Mouse (Mus musculus) ES-E14 (cell line): ENCODE data around the gene Fpr-rs7. TPM values are rescaled to one million over a fixed set of nuclear protein-coding genes. Genes with fewer than 3 reads are reported as not detected.

Experiments used
- DNase-seq: peaks from one replicate; pipeline ENCODE4 v3.0.0-alpha.2; 2013; ENCODE audit warnings: low read depth, low spot score
- H3K27ac ChIP-seq: 2 replicates; pipeline ENCODE4 v1.5.1; 2012; ENCODE audit warnings: low read depth, mild to moderate bottlenecking, low read length, moderate library complexity, mixed read lengths; ENCODE audit not compliant: poor library complexity, insufficient read depth, severe bottlenecking
- H3K36me3 ChIP-seq: 2 replicates; pipeline ENCODE4 v1.6.1; 2012; ENCODE audit warnings: mild to moderate bottlenecking, low read length, moderate library complexity, mixed read lengths; ENCODE audit not compliant: control insufficient read depth, poor library complexity, insufficient read depth, severe bottlenecking
- H3K4me1 ChIP-seq, 2 experiments: fragments of 150-350 bp in 1 of 2; sonication (generic) in 1 of 2; 2 replicates each; pipeline ENCODE4 v1.6.1; 2012; ENCODE audit warnings: low read length in 2 of 2, mild to moderate bottlenecking in 1 of 2, mixed read lengths in 1 of 2; ENCODE audit not compliant: control insufficient read depth in 2 of 2, insufficient read depth in 2 of 2, poor library complexity in 1 of 2
- H3K4me3 ChIP-seq, 2 experiments: fragments of 150-350 bp in 1 of 2; sonication (generic) in 1 of 2; 2 replicates each; pipeline ENCODE4 v1.5.1; 2012; ENCODE audit warnings: low read length in 2 of 2, low read depth in 1 of 2, mild to moderate bottlenecking in 1 of 2, mixed read lengths in 1 of 2; ENCODE audit not compliant: insufficient read depth in 1 of 2, poor library complexity in 1 of 2, severe bottlenecking in 1 of 2
- H3K9ac ChIP-seq: 2 replicates; pipeline ENCODE4 v1.6.1; 2012; ENCODE audit warnings: low read depth, mild to moderate bottlenecking, low read length, mixed read lengths; ENCODE audit not compliant: poor library complexity, insufficient read depth, severe bottlenecking
- H3K9me3 ChIP-seq: fragments of 150-350 bp; sonication (generic); 2 replicates; pipeline ENCODE4 v1.6.1; 2012; ENCODE audit warnings: low read depth, mild to moderate bottlenecking, low read length; ENCODE audit not compliant: control insufficient read depth, insufficient read depth
- CHD2 ChIP-seq: IDR thresholded peaks from 2 replicates; pipeline ENCODE4 v1.6.1; 2014; ENCODE audit warnings: mild to moderate bottlenecking, low read depth, low read length, inconsistent platforms
- HCFC1 ChIP-seq: IDR thresholded peaks from 2 replicates; pipeline ENCODE4 v1.6.1; 2012; ENCODE audit warnings: low read length, inconsistent platforms, borderline replicate concordance; ENCODE audit not compliant: insufficient read depth
- MAFK ChIP-seq: IDR thresholded peaks from 2 replicates; pipeline ENCODE4 v1.6.1; 2014; ENCODE audit warnings: mild to moderate bottlenecking, low read depth, low read length, inconsistent platforms; ENCODE audit not compliant: insufficient read depth
- ZC3H11A ChIP-seq: IDR thresholded peaks from 2 replicates; pipeline ENCODE4 v1.6.1; 2012; ENCODE audit warnings: low read depth, mild to moderate bottlenecking, inconsistent platforms, low read length, borderline replicate concordance
- ZNF384 ChIP-seq: IDR thresholded peaks from 2 replicates; pipeline ENCODE4 v1.6.1; 2012; ENCODE audit warnings: low read depth, low read length, inconsistent platforms
- in situ Hi-C, 2 experiments: fragments of 600-800 bp; cut with MboI; formaldehyde crosslinking; loops; one replicate each; pipeline ENCODE4 v1.15.1; 2025; ENCODE audit warnings: low sequenced_read_pairs in 2 of 2, inconsistent platforms in 1 of 2; ENCODE audit not compliant: unreplicated experiment in 2 of 2
- total RNA-seq: library from RNA; depleted of rRNA; stranded (reverse); fragments of 300-350 nt; gene quantifications from 2 replicates; pipeline ENCODE4 v1.2.3, GENCODE M21; 2012; rRNA removed

The Fpr-rs7 gene
- not detected in 2 replicates for total RNA-seq

DNA sequence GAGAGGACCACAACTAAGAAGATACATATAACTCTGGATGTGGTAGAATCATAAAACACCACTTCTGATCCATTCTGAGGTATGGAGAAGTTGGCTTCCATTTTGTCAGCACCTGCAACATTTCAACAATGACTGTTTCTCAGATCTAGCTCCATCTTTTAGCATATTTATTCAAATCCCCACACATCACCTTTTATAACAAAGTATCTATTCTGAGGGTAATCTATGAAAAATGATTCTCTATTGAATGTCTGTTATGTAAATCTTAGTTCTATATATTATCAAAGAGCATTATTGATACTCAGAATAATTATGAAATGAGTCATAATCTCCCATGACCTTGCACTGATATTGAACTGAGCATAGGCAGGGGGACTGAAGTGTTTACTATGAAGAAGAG lies at the start of gene Fpr-rs7:
TSS of gene Fpr-rs7 (minus strand) at position 101 of the 400 bp plus-strand sequence.
- H3K9me3 ChIP-seq = no peaks in the 10 kb centered on the region
- DNase-seq = no peak

DNA sequence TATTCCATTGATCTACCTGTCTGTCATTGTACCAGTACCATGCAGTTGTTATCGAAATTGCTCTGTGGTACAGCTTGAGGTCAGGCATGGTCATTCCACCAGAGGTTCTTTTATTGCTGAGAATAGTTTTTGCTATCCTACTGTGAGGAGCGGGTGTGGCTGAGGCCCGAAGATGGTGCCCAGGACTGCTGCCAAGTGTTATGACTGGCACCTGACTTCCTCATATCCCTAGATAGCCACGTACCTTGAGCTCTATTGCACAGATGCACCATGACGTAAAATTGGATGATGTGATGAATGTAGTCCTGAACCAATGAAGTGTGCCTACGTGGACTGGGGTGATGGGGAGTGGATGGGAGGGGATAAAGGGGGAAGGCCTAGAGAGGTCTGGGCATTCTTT lies 39.9 kb downstream of the Fpr-rs7 start:
- no peak for DNase-seq
- TF ChIP-seq HCFC1 (no peak), ZC3H11A (no peak), ZNF384 (no peak), MAFK (no peak), CHD2 (no peak)
- Histone ChIP-seq H3K4me1 (no peaks in the 10 kb centered on the region), H3K4me3 (no peak overlapping the region), H3K36me3 (no peaks in the 10 kb centered on the region), H3K9me3 (no peaks in the 10 kb centered on the region), H3K27ac (no peak overlapping the region), H3K9ac (no peak overlapping the region)
- in situ Hi-C loops = no loop called here

More for the DNA sequence above, at the start of gene Fpr-rs7:
- Histone ChIP-seq H3K9ac (no peak within 1 kb of the TSS), H3K36me3 (no peaks in the 10 kb centered on the region), H3K27ac (no peak within 1 kb of the TSS), H3K4me3 (no peak within 1 kb of the TSS), H3K4me1 (no peaks in the 10 kb centered on the region)
- TF ChIP-seq HCFC1 (no peak), CHD2 (no peak), MAFK (no peak), ZNF384 (no peak), ZC3H11A (no peak)
- in situ Hi-C loops = no loop called here

GRCm38 (mm10) chr17:20071656-20072396 lies 42.2 kb downstream of the Fpr-rs7 start:
- Histone ChIP-seq H3K4me3 (no peak overlapping the region), H3K9ac (no peak overlapping the region), H3K9me3 (no peaks in the 10 kb centered on the region), H3K4me1 (no peaks in the 10 kb centered on the region), H3K27ac (no peak overlapping the region), H3K36me3 (no peaks in the 10 kb centered on the region)
- in situ Hi-C loops = no loop called here
- DNase-seq = no peak
- TF ChIP-seq ZNF384 = no peak
- TF ChIP-seq CHD2 = no peak
- no peak for TF ChIP-seq MAFK
- no peak for TF ChIP-seq ZC3H11A
- TF ChIP-seq HCFC1 = no peak

Other genes starting within 250 kb of the Fpr-rs7 start
- not detected in 2 replicates for gene Vmn2r104, start 65.9 kb downstream of the Fpr-rs7 start, total RNA-seq
- gene Fpr-rs6, start 68.9 kb upstream of the Fpr-rs7 start, total RNA-seq = not detected in 2 replicates
- gene Vmn2r105, start 120.8 kb upstream of the Fpr-rs7 start, total RNA-seq = not detected in 2 replicates
- not detected in 2 replicates for gene Vmn2r106, start 171.3 kb upstream of the Fpr-rs7 start, total RNA-seq
- not detected in 2 replicates for gene Vmn2r107, start 231.0 kb upstream of the Fpr-rs7 start, total RNA-seq